Mouse (Mus musculus): ENCODE data around the gene Sertad2.

Sertad2 gene

GRCm38 (mm10) chr11:20680781-20681180 lies 137.7 kb downstream of the Sertad2 start:
- no peak for DNase-seq (ENCODE audit: low read depth)

GRCm38 (mm10) chr11:20681679-20682078 lies 138.6 kb downstream of the Sertad2 start:
- DNase-seq (ENCODE audit: low read depth): no peak

GRCm38 (mm10) chr11:20691000-20691399 lies 147.9 kb downstream of the Sertad2 start:
- peak; percentile 45 for DNase-seq (ENCODE audit: low read depth)

Measured in c-Kit-positive CD71-positive TER-119-negative erythroid progenitor cells, embryonic 14.5 days (primary cell).